Mouse (Mus musculus) CD4-positive helper T cell, adult 2 months (primary cell): ENCODE data around the gene Gfy.
A peak's percentile ranks its signal among the peaks of the same experiment; 100 is the strongest.

ENCODE experiments used
- DNase-seq: peaks from one replicate; pipeline ENCODE4 v3.0.0-alpha.2; 2012; ENCODE audit warnings: low read depth, missing footprints, low spot score

Gene Gfy

DNA sequence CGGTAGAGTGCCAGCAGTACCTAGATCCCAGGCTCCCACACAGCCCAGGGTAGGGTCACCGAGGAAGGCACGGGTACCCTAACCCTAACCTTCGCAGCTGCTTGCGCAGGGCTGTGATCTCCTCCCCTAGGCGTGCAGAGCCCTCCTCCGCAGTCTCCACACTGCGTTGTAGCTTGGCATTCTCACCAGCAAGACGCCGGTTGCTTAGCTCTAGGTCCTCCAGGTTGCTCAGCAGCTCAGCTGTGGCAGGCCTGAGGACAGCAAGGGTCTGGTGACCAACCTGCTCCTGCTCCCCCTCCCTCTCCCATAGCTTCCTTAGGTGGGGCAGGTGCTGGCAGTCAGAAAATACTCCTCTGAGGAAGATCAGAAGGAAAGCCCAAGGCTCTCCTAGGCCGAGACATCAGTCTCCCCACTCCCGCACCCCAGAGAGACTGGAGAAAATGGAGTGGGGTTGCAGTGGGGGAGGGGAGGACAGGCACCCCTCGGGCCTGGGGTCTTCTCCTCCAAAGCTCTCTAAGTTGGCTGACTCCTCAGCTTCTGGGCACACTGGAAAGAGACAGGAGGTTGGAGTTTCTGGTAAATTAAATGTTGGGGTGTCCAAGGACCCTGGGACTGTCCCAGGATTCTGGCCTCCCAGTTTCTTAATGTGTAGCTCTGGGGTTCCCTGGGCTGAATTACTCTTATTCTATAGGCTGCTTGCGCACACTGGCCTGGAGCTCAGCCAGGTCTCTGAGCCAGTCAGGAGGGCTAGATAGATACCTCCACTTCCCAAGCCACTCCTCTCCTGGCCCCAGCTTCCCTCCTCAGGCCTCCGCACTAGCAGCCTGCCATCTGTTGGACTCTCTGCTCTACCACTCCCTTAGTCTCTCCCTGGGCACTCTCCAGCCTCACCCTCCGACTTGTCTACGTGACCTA, 14.8 kb upstream of the Gfy start:
- no peak for DNase-seq

GRCm38 (mm10) chr7:45193406-45193805, 14.0 kb upstream of the Gfy start:
- no peak for DNase-seq

DNA sequence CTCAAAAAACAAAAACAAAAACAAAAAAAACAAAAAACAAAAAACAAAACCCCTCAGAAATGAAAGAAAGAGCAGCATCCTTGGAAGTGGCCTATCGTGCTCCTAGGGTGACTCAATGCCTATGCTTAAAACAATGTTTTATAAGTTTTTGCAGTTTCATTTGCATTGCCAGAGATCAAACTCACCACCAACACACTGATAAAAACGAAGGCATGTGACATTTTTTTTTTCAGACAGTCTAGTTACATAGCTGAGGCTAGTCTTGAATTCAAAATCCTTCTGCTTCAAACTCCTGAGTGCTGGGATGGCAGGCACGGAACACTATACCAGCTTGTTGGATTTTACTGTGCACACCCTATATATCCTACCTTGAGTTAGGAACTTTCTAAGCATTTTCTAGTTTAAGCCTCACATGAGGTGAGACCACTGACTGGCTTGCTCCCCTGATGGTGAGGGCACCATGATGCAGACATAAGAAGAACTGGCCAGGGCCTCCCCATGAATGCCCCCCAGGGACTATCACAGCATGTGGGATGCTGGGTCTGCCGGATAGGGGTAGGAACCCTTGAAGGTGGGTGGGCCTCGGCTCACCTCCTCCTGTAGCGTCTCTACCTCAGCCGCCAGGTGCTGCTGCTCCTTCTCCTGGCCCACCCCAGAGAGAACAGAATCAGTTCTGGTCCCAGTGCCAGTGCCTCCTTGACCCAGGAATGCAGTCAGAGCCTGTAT, 13.4 kb upstream of the Gfy start:
- DNase-seq, result no peak

DNA sequence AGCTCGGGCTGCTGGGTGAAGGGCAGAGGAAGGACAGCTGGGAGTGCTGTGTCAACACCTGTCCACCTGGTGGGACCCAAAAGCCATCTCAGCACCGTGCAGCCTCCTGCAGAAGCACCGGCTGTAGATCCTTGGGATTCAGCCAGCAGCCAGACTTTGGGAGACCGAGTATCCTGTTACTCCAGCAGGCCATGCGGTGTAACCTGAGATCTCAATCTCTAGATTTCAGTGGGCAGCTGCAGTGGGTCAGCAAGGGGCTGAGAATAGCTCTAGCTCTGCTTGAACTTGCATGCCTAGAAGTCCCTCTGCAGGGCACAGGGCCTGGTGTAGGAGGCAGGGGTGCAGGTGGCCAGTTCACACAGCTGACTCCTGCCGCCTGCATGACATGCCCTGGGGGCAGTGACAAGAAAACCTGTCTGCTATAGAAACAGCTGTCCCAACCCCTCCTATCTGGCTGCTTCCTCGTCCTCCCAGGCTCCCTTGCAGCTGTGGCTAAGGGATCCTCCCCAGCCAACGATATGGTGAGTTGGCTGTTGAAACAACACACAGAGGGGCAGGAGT, 12.5 kb upstream of the Gfy start:
- no peak for DNase-seq

GRCm38 (mm10) chr7:45191161-45191560, 11.8 kb upstream of the Gfy start:
- no peak for DNase-seq

DNA sequence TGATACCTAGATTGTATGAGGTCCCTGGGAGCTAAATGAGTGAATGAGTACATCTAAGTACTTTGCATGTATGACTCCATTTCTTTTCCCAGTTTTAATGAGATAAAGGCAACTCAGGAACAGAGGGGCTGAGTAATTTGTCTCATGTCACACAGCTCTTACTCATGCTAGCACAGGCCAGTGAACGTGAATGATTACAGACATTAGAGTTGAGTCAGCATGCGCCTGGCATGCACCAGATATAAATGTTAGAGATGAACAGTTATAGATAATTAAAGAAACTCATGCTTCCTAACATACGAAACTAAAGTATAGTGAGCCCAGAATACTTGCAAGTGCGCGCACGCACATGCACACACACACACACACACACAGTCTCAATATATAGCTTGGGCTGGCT, 10.8 kb upstream of the Gfy start:
- DNase-seq, result no peak

- no peak for DNase-seq
These were observed 10.2 kb upstream of the Gfy start for GRCm38 (mm10) chr7:45189600-45189999.

- no peak for DNase-seq
These were observed 6.6 kb upstream of the Gfy start for GRCm38 (mm10) chr7:45185921-45186320.

GRCm38 (mm10) chr7:45183672-45184071, 4.3 kb upstream of the Gfy start:
- no peak for DNase-seq

GRCm38 (mm10) chr7:45182606-45183005, 3.2 kb upstream of the Gfy start:
- no peak for DNase-seq

- DNase-seq, result peak; percentile 90
These were observed 2.8 kb upstream of the Gfy start for GRCm38 (mm10) chr7:45182199-45182601.

DNA sequence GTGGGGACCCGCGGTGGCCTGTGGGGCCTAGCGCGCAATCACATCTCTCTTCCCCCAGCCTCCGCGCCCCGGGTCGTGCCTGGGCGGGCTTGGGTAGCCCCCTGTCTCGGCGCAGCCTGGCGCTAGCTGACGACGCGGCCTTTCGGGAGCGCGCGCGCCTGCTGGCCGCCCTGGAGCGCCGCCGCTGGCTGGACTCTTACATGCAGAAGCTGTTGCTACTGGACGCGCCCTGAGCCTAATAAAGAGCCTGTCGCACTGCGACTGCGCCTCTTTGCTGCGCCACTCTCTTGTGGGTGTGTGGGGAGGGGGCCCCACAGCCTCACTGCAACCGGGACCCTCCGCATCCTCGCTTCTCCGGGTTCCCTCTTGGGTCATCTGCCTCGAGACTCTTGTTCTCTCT, 2.2 kb upstream of the Gfy start:
- DNase-seq, result no peak

DNA sequence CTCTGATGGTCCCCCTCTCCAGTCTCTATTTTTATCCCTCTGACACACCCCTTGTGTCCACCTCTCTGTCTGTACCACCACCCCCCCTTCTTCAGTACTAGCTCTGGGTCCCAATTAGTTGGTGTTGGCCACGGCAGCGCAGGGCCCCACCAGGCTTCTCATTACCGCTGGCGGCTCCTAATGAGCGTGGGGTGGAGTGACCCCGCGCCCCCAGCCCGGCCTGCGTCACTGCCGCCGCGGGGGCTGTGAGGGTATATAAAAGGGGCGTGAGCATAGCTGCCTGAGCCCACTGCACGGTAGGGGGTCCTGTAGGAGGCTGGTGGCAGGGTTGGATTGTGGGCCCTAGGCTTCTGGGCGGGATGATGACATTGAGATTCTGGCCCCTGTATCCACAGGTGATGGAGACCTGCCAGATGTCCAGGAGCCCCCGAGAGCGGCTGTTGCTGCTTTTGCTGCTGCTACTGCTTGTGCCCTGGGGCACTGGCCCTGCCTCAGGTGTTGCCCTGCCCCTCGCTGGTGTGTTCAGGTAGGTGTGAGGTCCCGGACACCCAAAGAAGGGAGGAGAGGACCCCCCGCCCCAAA, 1.6 kb upstream of the Gfy start, which contains the start of gene Pth2:
Gene Pth2, plus strand, starts transcription at position 100 of the 582 bp plus-strand sequence.
- DNase-seq, result no peak

DNA sequence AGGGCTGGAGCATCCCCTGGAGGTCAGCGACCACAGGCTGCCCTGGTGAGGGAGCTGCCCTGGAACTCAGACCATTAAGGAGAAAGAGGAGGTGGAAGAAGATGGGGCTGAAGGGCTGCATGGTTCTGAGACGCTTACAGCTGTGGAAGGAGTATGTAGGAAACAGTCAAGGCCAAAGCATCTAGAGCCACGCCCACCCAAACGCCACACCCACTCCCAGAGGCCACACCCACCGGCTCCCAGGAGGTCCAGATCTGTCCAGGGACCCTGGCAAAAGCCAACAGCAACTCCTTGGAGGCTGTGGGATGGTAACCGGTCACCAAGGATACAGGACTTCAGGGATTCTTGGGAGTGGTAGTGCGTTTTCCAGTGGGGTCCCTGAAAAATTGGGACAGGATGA, 819 bp downstream of the Gfy start:
- DNase-seq, result no peak

DNA sequence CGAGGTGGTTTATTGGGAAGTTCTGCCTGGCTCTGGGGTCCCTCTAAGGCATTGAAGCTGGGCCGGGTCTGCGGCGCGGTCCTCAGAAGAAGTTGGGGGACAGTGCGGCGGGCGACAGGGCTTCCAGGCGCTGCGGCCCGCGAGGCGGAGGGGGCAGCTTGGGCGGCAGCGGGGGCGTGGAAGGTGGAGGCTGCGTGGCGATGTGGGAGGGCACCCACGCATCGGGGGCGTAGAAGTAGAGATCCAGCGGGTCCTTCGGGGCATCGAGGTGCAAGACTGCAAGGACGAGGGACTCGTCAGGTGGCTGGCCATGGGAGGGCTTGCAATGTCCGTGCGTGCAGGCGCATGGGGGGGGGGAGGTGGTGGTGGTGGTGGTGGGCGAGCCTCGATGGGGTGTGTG, 3.0 kb downstream of the Gfy start:
- no peak for DNase-seq

DNA sequence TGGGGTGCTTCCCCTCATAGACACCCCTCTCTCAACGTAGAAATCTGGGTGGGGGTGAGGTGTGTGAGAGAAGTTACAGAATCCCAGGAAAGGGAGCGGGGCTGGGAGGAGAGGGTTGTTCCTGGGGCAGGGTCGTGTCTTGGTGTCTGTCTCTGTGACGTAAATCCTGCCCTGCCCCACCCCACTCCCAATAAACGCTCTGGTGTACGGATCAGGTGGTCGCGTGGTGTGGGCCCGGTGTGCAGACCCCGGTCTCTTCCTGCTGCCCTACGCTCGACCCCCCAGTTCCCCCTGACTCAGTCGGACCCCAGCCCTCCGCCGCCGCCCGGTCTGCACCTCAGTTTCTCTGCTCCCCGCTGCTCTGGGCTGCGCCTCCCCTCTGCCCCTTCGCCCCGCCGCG, 3.4 kb downstream of the Gfy start:
- no peak for DNase-seq

DNA sequence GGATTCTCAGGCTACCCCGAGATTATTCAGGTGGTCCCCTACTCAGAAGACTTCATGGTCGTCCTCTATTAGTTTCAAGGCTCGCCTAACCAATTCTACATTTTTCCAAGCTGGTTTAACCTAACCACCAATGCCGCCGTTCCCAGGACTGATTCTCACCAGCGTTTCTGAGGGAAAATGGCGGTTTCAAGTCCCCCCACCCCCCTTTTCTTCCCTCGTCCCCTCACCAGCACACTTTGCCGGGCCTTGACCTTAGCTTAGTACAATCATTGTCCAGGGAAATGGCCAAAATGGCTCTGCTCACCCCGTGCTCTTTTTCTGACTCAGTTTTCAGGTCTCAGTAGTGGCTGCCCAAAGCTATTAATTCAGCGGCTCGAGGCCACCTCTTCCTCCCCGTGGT, 4.0 kb downstream of the Gfy start:
- no peak for DNase-seq

DNA sequence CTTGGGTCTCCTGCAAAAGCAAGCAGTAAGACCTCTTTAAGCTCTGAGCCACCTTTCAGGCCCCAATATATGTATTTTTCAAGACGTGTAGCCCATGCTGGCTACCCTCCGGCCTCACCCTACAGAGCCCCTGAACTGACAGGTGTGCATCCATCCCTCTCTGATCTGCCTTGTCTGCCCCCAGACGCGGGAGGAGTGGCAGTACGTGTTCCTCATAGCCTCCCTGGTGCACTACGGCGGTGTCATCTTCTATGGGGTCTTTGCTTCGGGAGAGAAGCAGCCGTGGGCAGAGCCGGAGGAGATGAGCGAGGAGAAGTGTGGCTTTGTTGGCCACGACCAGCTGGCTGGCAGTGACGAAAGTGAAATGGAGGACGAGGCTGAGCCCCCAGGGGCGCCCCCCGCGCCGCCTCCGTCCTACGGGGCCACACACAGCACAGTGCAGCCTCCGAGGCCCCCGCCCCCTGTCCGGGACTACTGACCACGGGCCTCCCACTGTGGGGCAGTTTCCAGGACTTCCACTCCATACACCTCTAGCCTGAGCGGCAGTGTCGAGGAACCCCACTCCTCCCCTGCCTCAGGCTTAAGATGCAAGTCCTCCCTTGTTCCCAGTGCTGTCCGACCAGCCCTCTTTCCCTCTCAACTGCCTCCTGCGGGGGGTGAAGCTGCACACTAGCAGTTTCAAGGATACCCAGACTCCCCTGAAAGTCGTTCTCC, 4.6 kb downstream of the Gfy start:
- DNase-seq, result no peak

DNA sequence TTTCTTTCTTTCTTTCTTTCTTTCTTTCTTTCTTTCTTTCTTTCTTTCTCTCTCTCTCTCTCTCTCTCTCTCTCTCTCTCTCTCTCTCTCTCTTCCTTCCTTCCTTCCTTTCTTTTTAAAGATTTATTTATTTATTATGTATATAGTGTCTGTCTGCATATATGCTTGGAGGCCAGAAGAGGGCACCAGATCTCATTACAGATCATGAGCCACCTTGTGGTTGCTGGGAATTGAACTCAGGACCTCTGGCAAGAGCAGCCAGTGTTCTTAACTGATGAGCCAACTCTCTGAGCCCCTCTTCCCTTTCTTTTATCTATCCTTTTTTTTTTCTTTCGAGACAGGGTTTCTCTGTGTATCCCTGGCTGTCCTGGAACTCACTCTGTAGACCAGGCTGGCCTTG, 5.6 kb downstream of the Gfy start:
- DNase-seq, result peak; percentile 66

- DNase-seq, result peak; percentile 50
These were observed 6.4 kb downstream of the Gfy start for GRCm38 (mm10) chr7:45172974-45173373.

GRCm38 (mm10) chr7:45169495-45169894, 9.9 kb downstream of the Gfy start:
- DNase-seq, result peak; percentile 22

DNA sequence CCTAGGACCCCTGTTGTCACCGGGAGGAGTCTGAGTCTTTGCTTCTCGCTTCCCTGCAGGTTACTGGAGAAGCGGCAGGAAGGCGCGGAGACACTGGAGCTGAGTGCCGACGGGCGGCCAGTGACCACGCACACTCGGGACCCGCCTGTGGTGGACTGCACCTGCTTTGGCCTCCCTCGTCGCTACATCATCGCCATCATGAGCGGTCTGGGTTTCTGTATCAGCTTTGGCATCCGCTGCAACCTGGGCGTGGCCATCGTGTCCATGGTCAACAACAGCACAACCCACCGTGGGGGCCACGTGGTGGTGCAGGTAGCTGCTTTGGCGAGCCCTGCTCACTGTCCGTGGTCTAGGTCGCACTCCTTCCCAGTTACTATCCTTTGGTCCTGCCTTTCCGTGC, 10.7 kb downstream of the Gfy start:
- DNase-seq, result no peak
